Mouse (Mus musculus) heart, adult 10 weeks (tissue): ENCODE measurements around the gene Aatf. TPM values are rescaled to one million over a fixed set of nuclear protein-coding genes. Genes with fewer than 3 reads are reported as not detected.

Source experiments
- polyA plus RNA-seq: library from polyadenylated mRNA; stranded (reverse); fragments of 350-450 nt; fragmentation: Illumina TruSeq; extraction: RNeasy Lipid Tissue Mini Kit (QIAGEN cat#74804); gene quantifications from one replicate; pipeline ENCODE4 v1.2.3, GENCODE M21; 2014; ENCODE audit warnings: low read depth, low replicate concordance

Gene Aatf
- 12.5 TPM for polyA plus RNA-seq

DNA sequence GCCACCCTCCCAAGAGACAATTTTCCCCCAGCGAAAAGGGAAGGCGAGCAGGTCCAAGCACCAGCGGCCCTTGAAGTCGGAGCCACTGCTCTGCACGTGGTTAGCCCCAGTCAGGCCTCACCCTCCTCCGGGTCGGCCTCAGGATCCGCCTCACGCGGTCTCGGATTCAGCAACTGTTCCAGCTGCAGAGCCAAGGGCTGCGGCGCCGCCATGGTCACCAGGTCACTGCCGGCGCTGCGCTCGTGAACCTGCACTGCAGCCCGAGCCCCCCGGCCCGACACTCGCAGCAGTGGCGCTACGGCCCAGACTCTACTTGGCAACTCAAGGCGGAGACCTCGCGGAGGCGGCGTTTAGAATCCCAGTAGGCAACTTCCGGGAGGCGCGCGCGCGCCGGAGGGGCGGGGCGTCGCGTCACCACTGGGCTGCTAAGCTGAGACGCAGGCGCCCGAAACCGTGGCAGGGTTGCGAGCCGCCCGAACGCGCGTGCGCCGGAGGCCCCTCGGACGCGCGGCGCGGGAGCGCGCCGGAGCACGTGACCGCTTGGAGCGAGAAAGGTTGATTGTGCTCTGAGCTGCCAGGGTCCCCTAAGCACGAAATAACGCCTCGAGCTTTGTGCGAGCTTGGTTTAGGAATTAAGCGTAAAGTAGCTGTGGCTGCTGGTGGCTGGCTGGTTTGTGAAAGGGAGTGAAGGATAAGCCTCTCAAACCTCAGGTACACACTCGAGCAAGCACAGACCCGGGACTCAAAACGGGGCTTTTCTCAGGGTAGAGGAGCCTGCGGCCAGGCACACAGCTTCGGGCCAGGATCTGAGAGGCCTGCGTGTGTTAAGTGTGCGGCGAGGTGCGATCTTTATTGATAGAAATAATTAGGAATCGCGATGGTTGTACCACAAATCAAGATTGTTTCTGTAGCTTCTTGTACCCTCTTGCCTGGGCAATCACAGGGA lies at the start of gene Aatf:
Aatf (minus strand) TSS at position 352 of the 946 bp plus-strand sequence.

GRCm38 (mm10) chr11:84525421-84526274 lies 12.3 kb upstream of the Aatf start, which contains the start of gene Lhx1:
TSS of gene Lhx1 (minus strand) at chr11:84525535.

Other genes with a start within 250 kb of the Aatf start
- not detected for gene Lhx1, start 12.0 kb upstream of the Aatf start, polyA plus RNA-seq